Mouse (Mus musculus) midbrain, embryonic 10.5 days (tissue): Measurements from ENCODE around the gene Ticam1. TPM values are rescaled to one million over a fixed set of nuclear protein-coding genes. Genes with fewer than 3 reads are reported as not detected.
A peak's percentile ranks its signal among the peaks of the same experiment; 100 is the strongest.

Source experiments
- DNase-seq: peaks from one replicate; pipeline ENCODE4 v3.0.0-alpha.2; 2017; ENCODE audit warnings: low spot score
- H3K27ac ChIP-seq: fragments of 300-500 bp; sonication (generic); replicated peaks from 2 replicates; pipeline ENCODE4 v1.5.1; 2016; ENCODE audit warnings: mild to moderate bottlenecking
- H3K27me3 ChIP-seq: fragments of 300-500 bp; sonication (generic); 2 replicates; pipeline ENCODE4 v1.6.1; 2016; ENCODE audit warnings: low read depth, mild to moderate bottlenecking; ENCODE audit not compliant: poor library complexity, severe bottlenecking
- H3K36me3 ChIP-seq: fragments of 300-500 bp; sonication (generic); 2 replicates; pipeline ENCODE4 v1.6.1; 2016; ENCODE audit warnings: mild to moderate bottlenecking, moderate library complexity
- H3K4me1 ChIP-seq: fragments of 300-500 bp; sonication (generic); 2 replicates; pipeline ENCODE4 v1.6.1; 2016
- H3K4me3 ChIP-seq: fragments of 300-500 bp; sonication (generic); 2 replicates; pipeline ENCODE4 v1.5.1; 2016; ENCODE audit warnings: mild to moderate bottlenecking, moderate library complexity
- H3K9me3 ChIP-seq: fragments of 300-500 bp; sonication (generic); replicated peaks from 2 replicates; pipeline ENCODE4 v1.6.1; 2016; ENCODE audit warnings: mild to moderate bottlenecking
- WGBS: fragments of 180-500 bp; shearing (Covaris S2); methylation state at CpG from one replicate; pipeline ENCODE4 v1.1.7; 2016; 5-methylcytosine and 5-hydroxymethylcytosine counted together
- polyA plus RNA-seq: library from polyadenylated mRNA; unstranded; fragments of >200 nt; fragmentation: Nextera tagmentation; extraction: Ambion mirVana; gene quantifications from 2 replicates; pipeline ENCODE4 v1.2.1, GENCODE M21; 2016

Gene Ticam1
- polyA plus RNA-seq, 1 experiment from 2014 or later, result 2.4 TPM

DNA sequence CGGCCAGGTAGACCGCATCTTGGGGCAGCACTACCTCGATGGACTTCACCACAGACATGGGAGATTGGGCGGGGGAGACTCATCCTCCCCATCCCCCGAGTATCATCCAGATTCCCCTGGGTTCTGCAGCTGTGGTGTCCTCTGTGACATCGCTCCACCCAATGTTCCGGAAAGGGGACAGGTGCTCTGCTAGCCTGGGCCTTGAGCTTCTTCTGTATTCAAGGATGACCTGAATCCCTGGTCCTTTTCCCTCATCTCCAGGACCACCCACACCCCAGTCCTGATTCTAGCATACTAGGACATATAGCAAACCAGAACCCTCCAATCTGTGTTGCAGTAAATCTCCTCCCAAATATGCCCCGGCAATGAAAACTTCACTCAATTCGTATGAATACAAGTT is 23.6 kb upstream of the Ticam1 start, which contains the start of gene Arrdc5:
Gene Arrdc5, minus strand, starts transcription at position 101 of the 400 bp plus-strand sequence.
- Histone ChIP-seq H3K4me1 (peaks cover 27% of the 10 kb centered on the region), H3K27me3 (no peaks in the 10 kb centered on the region), H3K27ac (no peak within 1 kb of the TSS), H3K36me3 (peaks cover 5% of the 10 kb centered on the region), H3K9me3 (no peaks in the 10 kb centered on the region), H3K4me3 (no peak within 1 kb of the TSS)
- WGBS, result 94% methylated on average over 9 of the region's 9 CpGs
- no peak for DNase-seq

DNA sequence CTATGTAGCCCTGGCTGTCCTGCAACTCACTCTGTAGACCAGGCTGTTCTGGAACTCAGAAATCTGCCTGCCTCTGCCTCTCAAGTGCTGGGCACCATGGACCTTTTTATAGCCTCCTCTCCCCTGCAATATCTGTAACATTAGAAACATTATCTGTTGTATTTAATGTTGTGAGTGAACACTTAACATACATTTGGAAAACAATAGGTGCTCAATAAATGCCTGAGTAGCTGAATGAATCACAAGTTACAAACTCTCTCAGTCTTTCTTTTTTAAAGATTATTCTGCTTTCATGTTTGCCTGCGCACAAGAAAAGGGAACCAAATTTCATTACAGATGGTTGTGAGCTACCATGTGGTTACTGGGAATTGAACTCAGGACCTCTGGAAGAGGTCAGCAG is 21.7 kb upstream of the Ticam1 start:
- H3K4me3 ChIP-seq, result no peak overlapping the region
- no peaks in the 10 kb centered on the region for H3K36me3 ChIP-seq
- 95% methylated on average over 1 of the region's 1 CpGs for WGBS
- peaks cover 14% of the 10 kb centered on the region for H3K4me1 ChIP-seq
- H3K27ac ChIP-seq, result no peak overlapping the region
- no peaks in the 10 kb centered on the region for H3K9me3 ChIP-seq
- no peaks in the 10 kb centered on the region for H3K27me3 ChIP-seq
- DNase-seq, result no peak

DNA sequence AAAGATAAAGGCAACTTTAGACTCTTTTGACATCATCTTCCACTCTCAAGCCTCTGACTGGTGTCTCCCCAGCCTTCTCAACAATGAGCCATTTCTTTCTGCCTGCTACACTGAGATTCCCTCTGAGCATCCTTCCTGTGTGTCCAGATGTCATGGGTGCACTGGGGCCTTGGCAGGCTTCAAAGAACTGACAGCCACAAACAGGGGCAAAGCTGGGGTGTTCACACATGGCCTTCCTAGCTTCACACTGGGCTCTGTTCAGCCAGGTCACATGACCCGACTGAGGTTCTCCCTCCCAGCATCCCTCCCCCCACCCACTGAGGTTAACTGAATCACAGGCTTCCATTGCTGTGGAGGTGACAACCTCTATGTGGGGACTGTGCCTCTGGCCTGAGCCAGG is 19.6 kb upstream of the Ticam1 start:
- Histone ChIP-seq H3K9me3 (no peaks in the 10 kb centered on the region), H3K36me3 (no peaks in the 10 kb centered on the region), H3K4me1 (peaks cover 16% of the 10 kb centered on the region), H3K27ac (no peak overlapping the region), H3K4me3 (no peak overlapping the region), H3K27me3 (no peaks in the 10 kb centered on the region)
- 70% methylated on average over 1 of the region's 1 CpGs for WGBS
- no peak for DNase-seq

DNA sequence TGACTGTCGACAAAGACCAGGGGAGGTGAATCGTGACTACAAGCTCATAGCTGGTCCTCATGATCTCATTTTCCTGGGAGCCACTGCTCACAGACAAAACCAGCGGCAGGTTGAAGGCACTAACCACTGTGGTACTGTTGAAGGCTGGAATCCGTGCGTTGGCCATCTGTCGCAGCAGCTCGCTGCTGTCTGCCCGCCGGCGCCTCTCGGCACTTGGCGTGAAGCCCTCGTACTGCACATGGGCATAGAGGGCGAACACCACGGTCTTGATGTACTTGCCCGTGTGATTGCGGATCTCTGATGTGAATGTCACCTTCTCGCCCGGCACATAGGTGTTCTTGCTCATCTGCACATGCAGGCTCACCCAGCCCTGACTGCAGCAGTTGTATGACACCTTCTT is 17.7 kb upstream of the Ticam1 start:
- Histone ChIP-seq H3K27ac (no peak overlapping the region), H3K36me3 (no peaks in the 10 kb centered on the region), H3K27me3 (no peaks in the 10 kb centered on the region), H3K4me1 (peaks cover 36% of the 10 kb centered on the region), H3K9me3 (no peaks in the 10 kb centered on the region), H3K4me3 (no peak overlapping the region)
- 94% methylated on average over 19 of the region's 19 CpGs for WGBS
- DNase-seq, result no peak

DNA sequence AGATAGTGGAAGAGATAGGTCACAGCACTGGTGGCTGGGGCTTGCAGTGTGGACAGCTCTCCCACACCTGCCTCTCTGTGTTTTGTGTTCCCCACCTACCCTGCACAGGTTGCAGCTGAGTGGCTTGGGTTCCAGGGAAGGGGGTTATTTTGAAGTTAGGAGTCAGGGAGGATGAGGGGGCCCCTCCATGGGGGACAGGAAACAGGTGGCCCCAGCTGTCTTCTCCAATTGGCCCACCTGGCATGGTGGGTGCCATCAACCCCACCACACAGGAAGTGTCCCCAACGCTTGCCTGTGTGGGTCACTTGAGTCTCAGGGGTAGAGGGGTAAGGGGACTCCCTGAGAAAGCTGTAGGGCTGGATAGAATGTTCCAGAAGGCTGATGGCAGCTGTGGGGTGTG is 16.7 kb upstream of the Ticam1 start:
- Histone ChIP-seq H3K4me1 (peaks cover 45% of the 10 kb centered on the region), H3K27me3 (no peaks in the 10 kb centered on the region), H3K36me3 (no peaks in the 10 kb centered on the region), H3K4me3 (no peak overlapping the region), H3K9me3 (no peaks in the 10 kb centered on the region), H3K27ac (no peak overlapping the region)
- no peak for DNase-seq
- WGBS, result 76% methylated on average over 1 of the region's 1 CpGs

DNA sequence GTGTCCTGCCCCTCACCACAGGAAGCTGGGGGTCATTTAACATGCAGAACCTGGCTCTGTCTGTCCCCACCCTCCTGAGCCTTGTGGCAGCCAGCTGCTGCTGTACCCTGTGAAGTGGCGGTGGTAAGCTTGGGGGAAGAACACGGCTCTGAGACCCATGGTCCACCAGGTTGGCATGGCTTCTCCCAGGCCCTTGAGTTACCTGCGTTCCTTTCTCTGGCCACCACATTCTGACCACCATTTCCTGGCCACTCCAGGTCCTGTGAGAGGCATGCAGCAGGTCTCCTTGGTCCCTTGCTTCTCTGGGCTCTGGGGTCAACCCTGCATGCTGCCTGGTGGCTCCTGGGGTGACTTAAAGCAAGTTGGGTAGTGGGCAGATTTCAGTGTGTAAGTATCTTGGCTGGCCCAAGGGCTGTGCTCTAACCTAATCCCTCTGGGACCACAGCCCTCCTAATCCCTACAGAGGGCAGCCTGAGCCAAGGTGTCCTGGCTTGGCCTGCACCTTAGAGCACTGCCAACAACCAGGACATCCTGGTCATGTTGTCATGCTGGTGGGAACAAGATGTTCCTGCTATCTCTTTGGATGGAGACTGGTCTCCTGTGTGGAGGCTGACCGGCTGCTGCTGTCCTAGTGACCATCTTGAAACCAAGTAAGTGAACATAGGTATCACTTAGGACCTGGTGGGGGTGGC is 16.1 kb upstream of the Ticam1 start, which contains the start of gene Plin3:
Gene Plin3, minus strand, starts transcription at position 343 of the 692 bp plus-strand sequence.
- Histone ChIP-seq H3K36me3 (no peaks in the 10 kb centered on the region), H3K9me3 (no peaks in the 10 kb centered on the region), H3K4me3 (0 out of 2 replicates have a peak within 1 kb of the TSS, but pooled peaks have one; percentile 63), H3K27ac (peak within 1 kb of the TSS; percentile 94), H3K4me1 (peaks cover 51% of the 10 kb centered on the region), H3K27me3 (no peaks in the 10 kb centered on the region)
- DNase-seq, result no peak
- WGBS, result 88% methylated on average over 4 of the region's 4 CpGs

DNA sequence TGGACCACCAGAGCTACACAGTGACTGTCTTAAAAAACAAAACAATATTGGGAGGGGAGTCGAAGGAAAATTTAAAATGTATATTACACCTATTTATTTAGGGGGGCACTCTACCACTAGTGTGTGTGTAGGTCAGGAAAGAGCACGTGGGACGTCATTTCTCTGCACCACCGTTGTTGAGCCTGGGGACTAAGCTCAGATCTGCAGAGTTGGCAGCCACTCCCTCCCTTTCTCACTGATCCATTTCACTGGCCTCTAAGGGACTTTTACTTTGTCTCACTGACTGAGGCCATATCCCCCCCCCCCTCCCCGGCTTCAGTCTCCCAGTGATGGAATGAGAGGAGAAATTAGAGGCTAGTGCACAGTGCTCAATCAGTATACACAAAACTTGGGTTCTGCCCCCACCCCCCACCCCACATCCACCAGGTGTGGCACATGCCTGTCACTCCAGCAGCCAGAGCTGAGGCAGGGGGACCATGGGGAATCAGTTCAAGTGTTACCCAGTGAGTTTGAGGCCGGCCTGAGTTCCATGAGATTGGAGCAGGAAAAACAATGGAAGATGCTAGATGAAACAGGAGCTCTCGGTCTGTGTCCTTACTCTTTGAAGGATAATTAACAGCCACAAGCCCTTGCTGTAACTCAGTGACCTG is 15.4 kb upstream of the Ticam1 start:
- Histone ChIP-seq H3K9me3 (no peaks in the 10 kb centered on the region), H3K27ac (peak overlapping the region; percentile 94), H3K4me3 (peak overlapping the region; percentile 63; the same call in 1 of the 2 replicates), H3K36me3 (peaks cover 3% of the 10 kb centered on the region), H3K4me1 (peaks cover 53% of the 10 kb centered on the region), H3K27me3 (no peaks in the 10 kb centered on the region)
- WGBS, result 55% methylated on average over 7 of the region's 7 CpGs
- DNase-seq, result no peak

DNA sequence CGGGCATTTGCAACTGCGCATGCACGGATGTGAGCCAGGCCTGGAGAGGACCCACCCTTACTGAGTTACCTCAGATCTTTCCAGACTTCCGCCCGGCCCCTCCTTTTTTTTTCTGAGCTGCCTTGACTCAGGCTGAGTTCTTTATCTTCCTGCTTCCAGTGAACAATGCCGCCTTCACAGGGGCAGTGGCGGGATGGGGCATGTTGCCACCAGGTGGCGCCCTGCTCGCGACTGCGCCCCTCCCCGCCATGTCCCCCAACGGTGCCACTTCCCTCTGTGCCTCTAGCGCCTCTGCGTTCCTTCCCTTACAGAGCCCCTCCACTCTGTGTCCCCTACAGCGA is 14.6 kb upstream of the Ticam1 start:
- Histone ChIP-seq H3K27ac (peak overlapping the region; percentile 94), H3K36me3 (peaks cover 11% of the 10 kb centered on the region), H3K4me1 (peaks cover 53% of the 10 kb centered on the region), H3K9me3 (no peaks in the 10 kb centered on the region), H3K4me3 (peak overlapping the region; percentile 63), H3K27me3 (no peaks in the 10 kb centered on the region)
- WGBS, result 1% methylated on average over 16 of the region's 16 CpGs
- DNase-seq, result peak; percentile 92

DNA sequence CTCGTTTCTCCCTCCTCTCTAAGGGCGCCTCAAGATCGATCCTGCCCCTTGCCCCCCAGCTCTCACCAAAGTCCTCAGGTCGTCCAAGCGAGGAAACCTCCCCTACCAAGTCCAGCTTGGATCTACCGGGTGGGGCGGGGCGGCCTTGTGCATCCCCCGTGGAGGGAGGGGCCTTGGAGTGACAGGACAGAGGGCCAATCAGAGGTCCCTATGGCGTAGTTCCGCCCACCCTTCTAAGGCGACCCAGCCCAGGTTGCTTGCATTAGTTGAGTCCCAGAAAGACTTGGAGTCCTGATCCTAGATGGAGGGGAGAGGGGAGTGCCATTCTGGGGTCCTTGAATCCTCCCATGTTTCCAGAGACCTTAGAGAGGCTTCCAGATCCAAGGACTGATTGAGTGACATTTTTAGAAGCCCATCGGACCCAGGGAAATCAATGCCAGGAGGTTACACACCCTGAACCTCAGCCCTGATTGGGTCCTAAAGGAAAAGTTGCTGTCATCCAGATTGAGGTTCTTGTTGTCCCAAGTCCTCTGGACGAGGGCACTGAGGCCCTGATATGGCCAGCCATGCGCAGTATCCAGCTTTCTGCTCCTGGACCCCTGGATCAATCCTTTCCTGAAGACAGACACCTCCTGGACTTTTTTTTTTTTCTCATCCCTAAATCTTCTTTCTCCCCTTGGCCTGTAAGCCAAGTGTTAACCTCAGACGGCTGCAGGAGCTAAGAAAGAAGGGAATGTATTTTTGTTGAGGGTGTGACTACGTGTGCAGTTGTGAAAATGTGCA is 14.0 kb upstream of the Ticam1 start:
- Histone ChIP-seq H3K4me3 (peak overlapping the region; percentile 63), H3K9me3 (no peaks in the 10 kb centered on the region), H3K36me3 (peaks cover 17% of the 10 kb centered on the region), H3K27ac (peak overlapping the region; percentile 94), H3K4me1 (peaks cover 53% of the 10 kb centered on the region), H3K27me3 (no peaks in the 10 kb centered on the region)
- peak; percentile 92 for DNase-seq
- WGBS, result 2% methylated on average over 17 of the region's 17 CpGs

DNA sequence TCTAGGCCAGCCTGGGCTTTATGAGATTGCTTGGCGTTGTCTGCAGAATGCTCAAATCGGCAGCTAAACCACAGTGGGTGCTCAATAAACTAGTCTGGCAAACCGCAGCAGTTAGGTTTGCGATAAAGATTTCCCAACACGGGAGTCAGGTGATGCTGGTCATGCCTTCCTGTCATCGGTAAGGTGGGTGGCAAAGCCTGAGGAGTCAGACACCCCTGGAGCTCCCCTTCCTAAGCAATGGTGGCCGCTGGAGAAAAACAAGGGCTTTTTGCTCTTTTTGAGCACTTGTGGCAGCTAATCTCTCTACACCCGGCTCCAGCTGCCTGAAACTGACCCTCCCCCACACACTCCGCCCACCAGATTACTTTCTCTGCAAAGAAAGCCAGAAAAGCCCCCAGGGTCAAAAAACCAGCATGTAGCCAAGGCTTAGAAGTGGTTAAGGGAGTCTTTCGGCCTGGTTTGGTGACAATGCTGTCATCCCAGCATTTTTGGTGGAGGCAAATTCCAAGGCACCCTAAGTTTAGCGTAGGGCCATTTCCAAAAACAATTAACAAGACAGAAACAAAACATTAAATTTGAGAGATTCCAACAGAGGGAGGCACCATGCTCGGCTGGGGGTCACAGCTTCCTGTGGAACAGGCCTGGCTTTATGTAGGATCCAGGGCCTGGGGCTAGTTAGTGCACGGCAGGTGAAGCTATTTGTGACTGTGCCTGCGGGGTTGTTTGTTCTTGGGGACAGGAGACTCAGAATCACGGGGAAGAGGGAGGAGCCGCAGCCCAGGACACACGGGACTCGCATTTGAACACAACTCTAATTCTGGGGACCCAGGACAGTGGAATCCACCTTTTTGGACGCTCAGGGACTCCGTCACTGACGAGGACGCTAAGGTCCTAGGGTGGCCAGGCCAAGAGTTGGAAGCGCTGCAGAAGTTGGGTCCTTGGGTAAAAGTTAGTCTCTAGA is 13.1 kb upstream of the Ticam1 start:
- WGBS, result under 1% methylated on average over 23 of the region's 23 CpGs
- Histone ChIP-seq H3K27me3 (no peaks in the 10 kb centered on the region), H3K27ac (peak overlapping the region; percentile 94), H3K9me3 (no peaks in the 10 kb centered on the region), H3K4me3 (peak overlapping the region; percentile 63), H3K36me3 (peaks cover 26% of the 10 kb centered on the region), H3K4me1 (peaks cover 53% of the 10 kb centered on the region)
- DNase-seq, result peak; percentile 81

DNA sequence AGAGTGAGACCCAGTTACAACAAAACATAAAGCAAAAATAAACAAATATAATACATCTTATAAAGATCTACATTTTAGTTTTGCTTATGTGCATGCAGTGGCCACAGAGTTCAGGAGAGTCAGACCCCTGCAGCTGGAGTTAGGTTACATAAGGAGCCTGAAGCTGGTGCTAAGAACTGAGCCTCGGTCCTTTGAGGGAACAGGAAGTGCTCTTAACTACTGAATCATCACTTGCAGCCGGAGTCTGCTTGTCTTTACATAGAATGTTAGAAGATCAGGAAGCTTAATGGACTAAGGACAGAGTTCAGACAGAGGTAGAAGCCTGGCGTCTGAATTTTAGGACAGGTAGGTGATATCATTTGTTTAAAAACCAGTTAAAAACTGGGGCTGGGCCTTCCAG is 12.3 kb upstream of the Ticam1 start:
- DNase-seq, result no peak
- Histone ChIP-seq H3K36me3 (peaks cover 34% of the 10 kb centered on the region), H3K4me3 (peak overlapping the region; percentile 63), H3K9me3 (no peaks in the 10 kb centered on the region), H3K4me1 (peaks cover 53% of the 10 kb centered on the region), H3K27ac (peak overlapping the region; percentile 94), H3K27me3 (no peaks in the 10 kb centered on the region)
- WGBS, result 43% methylated on average over 3 of the region's 3 CpGs

DNA sequence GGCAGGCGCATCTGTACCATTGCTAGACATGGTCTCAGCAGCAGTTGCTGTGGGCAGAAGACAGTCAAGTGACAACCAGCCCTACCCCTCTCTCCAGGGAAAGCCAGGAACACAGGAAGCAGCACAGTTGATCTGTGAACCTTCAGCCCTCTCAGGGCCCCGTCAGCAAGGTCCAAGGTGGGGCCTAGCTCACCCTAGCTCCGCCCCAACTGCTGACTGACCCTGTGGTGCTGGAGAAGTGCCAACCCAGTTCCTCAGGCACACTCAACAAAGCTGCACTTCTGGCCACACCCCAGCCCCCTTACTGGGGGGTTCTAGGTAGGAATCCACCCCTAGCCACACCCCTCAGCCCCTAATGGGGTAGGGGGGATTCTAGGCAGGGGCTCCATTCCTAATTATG is 11.2 kb upstream of the Ticam1 start:
- no peaks in the 10 kb centered on the region for H3K9me3 ChIP-seq
- peaks cover 42% of the 10 kb centered on the region for H3K36me3 ChIP-seq
- peak overlapping the region; percentile 63 for H3K27ac ChIP-seq
- H3K4me3 ChIP-seq, result peak overlapping the region; percentile 18
- DNase-seq, result no peak
- H3K27me3 ChIP-seq, result no peaks in the 10 kb centered on the region
- peaks cover 53% of the 10 kb centered on the region for H3K4me1 ChIP-seq
- WGBS, result 74% methylated on average over 3 of the region's 3 CpGs
